ENCODE assay signal across 10 mouse cellular contexts in genomic region chr9:31254697-31255004, GRCm38 (mm10). TPM values are rescaled to one million over a fixed set of nuclear protein-coding genes. Genes with fewer than 3 reads are reported as not detected.
DNase-seq lines count a peak whose midpoint lies in the region.
"Had no signal": no experiment of that assay in that cellular context is flagged by ENCODE, and none has a peak within 500 bp of the region (broad histone marks: within the 10 kb centered on the region; RNA-seq: fewer than 3 reads in every experiment).

No protein-coding gene starts in this region.

- intact Hi-C loops in left cerebral cortex, postnatal 4 days (cut with DNase I), result no loop called here

- peak; percentile 29 to 39 for DNase-seq in urinary bladder, postnatal 36 days (ENCODE audit: low spot score in 2 of 2)
- no peak for DNase-seq in urinary bladder, postnatal 25 days (ENCODE audit: low spot score)
- DNase-seq in embryonic facial prominence, embryonic 10.5 days (ENCODE audit: low spot score), result no peak
- peak; percentile 46 for DNase-seq in lung, postnatal 25 days (ENCODE audit: low spot score)
- DNase-seq in frontal cortex, postnatal 14 days (ENCODE audit: low spot score in 2 of 2), result no peak
- DNase-seq in left cerebral cortex, postnatal 4 days, result no peak
- no peak for DNase-seq in urinary bladder, adult 2 months (ENCODE audit: low spot score)
- DNase-seq in layer of hippocampus, adult 11-12 months (ENCODE audit: low spot score), result no peak

- H3K27ac ChIP-seq in embryonic facial prominence, embryonic 10.5 days (replicated peaks), result peak overlapping the region; percentile 65; the same call in 1 of the 2 replicates
- H3K27ac ChIP-seq: hindbrain, postnatal 0 days; limb, embryonic 13.5 days had no signal

- peaks cover 9% of the 10 kb centered on the region for H3K4me1 ChIP-seq in embryonic facial prominence, embryonic 10.5 days
- H3K4me1 ChIP-seq: limb, embryonic 13.5 days had no signal

- no peak overlapping the region for H3K4me3 ChIP-seq in embryonic facial prominence, embryonic 10.5 days
- H3K4me3 ChIP-seq: limb, embryonic 13.5 days had no signal

- 90% methylated on average over 7 of the region's 7 CpGs for WGBS in embryonic facial prominence, embryonic 10.5 days

- no peaks in the 10 kb centered on the region for H3K27me3 ChIP-seq in embryonic facial prominence, embryonic 10.5 days (replicated peaks; ENCODE audit: low read depth, poor library complexity, severe bottlenecking)
- H3K27me3 ChIP-seq: limb, embryonic 13.5 days had no signal

- H3K36me3 ChIP-seq in embryonic facial prominence, embryonic 10.5 days (replicated peaks), result no peaks in the 10 kb centered on the region
- H3K36me3 ChIP-seq: limb, embryonic 13.5 days had no signal

- H3K9me3 ChIP-seq in embryonic facial prominence, embryonic 10.5 days, result no peaks in the 10 kb centered on the region
- H3K9me3 ChIP-seq: limb, embryonic 13.5 days had no signal

RNA-seq across cellular contexts. Expression of gene Prdm10, which starts 25.7 kb away (rescaled TPM):
- polyA plus RNA-seq in embryonic facial prominence, embryonic 10.5 days (2016; fragmentation: Nextera tagmentation; extraction: Ambion mirVana), result 8.1 and 8.3 TPM in 2 replicates
- total RNA-seq in left cerebral cortex, postnatal 4 days (2021), result 10 to 100 TPM; 26.0 to 27.0 TPM
- polyA plus RNA-seq in urinary bladder, adult 2 months (2012; rRNA removed), result 6.7 and 7.4 TPM in 2 replicates

RNA-seq across cellular contexts. Expression of gene Aplp2, which starts 43.0 kb away (rescaled TPM):
- 201 and 228 TPM in 2 replicates for polyA plus RNA-seq in embryonic facial prominence, embryonic 10.5 days (2016; fragmentation: Nextera tagmentation; extraction: Ambion mirVana)
- 100 to 1,000 TPM; 305 to 324 TPM for total RNA-seq in left cerebral cortex, postnatal 4 days (2021)
- 943 and 1,034 TPM in 2 replicates for polyA plus RNA-seq in urinary bladder, adult 2 months (2012; rRNA removed)

Comparison
In these comparisons a context has a peak if more than half of its experiments do, and no peak if none do; other contexts are left out.
1. DNase-seq: peak in urinary bladder, postnatal 36 days (2 of 2) and lung, postnatal 25 days (single experiment); none in urinary bladder, postnatal 25 days (single experiment), embryonic facial prominence, embryonic 10.5 days (single experiment), frontal cortex, postnatal 14 days (0 of 2), left cerebral cortex, postnatal 4 days (single experiment), urinary bladder, adult 2 months (single experiment) and layer of hippocampus, adult 11-12 months (single experiment).